Mouse (Mus musculus) lung, postnatal 25 days (tissue): Measurements from ENCODE around the gene Cbarp.

ENCODE experiments used
- DNase-seq: peaks from one replicate; pipeline ENCODE4 v3.0.0; 2022; ENCODE audit warnings: low spot score

Gene Cbarp

GRCm38 (mm10) chr10:80156752-80157053 is 16.1 kb upstream of the Cbarp start:
- peak; percentile 71 for DNase-seq

DNA sequence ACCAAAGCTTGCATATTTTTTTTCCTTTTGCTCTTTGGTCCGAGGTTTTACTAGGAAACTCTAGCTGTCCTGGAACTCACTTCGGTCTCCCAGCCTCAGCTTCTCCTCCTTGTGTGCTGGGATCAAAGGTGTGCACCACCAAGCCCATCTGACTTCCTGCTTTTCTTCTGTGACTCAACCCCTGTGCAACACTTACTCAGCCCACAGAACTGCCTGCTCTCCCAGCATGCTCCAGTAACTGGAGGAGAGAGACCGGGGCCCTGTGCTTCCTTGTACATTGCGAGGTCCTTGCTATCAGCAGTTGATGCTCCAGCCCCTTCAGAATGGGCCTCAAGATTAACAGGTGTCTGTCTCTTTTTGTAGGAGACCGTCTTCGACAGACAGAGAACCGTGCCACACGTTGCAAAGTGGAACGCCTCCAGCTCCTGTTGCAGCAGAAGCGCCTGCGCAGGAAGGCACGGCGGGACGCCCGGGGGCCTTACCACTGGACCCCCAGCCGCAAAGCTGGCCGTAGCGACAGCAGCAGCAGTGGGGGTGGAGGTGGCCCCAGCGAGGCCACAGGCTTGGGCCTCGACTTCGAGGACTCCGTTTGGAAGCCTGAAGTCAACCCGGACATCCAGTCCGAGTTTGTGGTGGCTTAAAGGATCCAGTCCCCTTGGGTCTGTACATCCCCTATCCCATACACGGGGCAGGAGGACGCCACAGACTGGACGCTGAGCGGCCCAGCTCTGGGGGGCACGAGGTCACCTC is 15.5 kb upstream of the Cbarp start:
- no peak for DNase-seq

GRCm38 (mm10) chr10:80155277-80155676 is 14.6 kb upstream of the Cbarp start:
- no peak for DNase-seq

GRCm38 (mm10) chr10:80154384-80154783 is 13.7 kb upstream of the Cbarp start:
- DNase-seq = no peak

GRCm38 (mm10) chr10:80153713-80154112 is 13.1 kb upstream of the Cbarp start:
- no peak for DNase-seq

DNA sequence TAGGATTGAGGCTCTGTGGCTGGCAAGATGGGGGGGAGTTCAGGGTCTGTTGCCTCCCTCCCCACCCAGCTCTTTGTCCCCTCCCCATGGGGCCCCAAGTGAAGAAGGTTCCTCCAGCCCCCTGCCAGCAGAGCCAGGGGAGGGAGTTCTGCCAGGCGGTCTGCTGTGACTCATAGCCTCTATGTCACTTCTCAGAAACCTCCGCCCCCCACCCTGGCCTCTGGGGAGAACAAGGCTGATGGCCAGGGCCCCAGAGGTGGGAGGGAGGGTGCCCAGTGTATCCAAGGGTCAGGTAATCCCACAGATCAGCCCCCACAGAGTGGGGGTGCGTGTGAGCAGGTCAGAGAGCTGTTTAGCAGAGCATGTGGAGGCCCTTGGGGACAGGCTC is 12.2 kb upstream of the Cbarp start:
- no peak for DNase-seq

- peak; percentile 82 for DNase-seq
These were observed 11.6 kb upstream of the Cbarp start for GRCm38 (mm10) chr10:80152071-80152872.

DNA sequence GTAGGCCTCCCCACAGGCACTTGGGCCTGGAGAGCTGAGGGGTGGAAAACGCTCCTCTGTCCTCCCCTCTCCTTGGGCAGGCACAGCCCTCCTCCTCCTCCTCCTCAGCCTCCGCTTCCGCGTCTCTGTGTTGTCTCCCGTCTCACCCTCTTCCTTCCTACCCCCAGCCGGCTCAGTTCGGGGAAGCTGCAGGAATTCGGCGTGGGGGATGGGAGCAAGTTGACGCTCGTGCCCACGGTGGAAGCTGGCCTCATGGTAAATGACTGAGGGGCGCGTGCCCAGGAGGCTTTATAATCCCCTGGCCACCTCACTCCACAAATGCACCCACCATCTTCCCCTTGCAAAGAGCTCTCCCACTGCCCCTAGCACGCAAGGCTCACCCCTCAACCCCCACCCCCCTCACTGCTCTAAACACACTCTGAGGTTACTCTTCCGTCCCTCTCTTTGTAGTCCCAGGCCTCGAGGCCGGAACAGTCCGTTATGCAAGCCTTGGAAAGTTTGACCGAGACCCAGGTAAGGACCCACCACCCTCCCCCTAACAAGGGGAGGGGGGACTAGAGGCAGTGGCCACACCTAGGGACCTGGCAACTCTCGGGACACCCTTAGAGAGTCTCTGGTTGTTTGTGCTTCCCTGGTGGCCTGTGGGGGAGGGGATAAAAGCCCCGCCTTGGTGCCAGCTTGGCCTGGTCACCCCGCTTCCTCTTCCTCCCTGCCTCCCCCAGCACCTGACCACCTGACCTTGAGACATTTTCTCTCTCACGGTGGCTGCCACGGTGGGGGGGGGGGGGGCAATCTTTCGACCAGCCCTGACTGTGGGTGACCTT is 10.8 kb upstream of the Cbarp start:
- DNase-seq = peak; percentile 88

GRCm38 (mm10) chr10:80150226-80151210 is 9.9 kb upstream of the Cbarp start:
- no peak for DNase-seq

DNA sequence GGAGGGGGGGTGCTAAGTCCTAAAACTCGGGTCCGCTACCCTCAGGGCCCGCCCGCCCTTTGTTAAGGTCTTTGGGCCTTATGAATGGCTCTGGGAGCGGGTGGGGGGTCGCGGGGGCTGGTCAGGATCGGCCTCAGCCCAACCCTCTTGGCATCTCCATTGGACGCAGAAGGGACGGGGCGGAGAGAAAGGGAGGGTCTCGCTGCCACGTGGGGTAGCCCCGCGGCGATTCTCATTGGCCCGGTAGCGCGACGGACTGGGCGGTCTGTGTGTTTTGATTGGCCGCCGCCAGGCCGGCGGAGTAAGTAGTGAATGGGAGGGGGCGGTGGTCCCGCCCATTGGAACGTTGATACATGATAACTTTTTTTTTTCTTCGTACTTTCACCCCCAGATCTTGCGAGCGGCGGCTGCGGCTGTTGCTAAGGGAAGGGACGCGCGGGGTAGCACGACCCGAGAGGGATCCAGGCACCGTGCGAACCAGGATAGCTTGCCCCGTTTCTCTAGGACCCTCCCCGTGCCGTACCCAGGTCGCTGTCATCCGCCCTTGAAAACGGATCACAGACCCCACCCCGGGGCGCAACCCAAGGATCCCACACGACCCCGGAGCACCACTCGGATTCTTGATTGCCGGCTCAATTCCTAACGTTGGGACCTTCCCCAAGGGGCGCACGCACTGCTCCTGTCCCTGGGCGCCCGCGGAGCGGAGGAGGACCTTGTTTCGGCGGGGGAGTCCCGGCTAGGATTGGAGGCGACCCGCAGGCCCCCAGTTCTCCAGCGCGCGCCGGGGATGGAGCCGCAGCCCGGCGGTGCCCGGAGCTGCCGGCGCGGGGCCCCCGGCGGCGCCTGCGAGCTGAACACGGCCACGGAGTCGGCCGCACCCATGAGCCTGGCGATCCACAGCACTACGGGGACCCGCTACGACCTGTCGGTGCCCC is 8.9 kb upstream of the Cbarp start:
- peak; percentile 98 for DNase-seq

GRCm38 (mm10) chr10:80148610-80149290 is 8.1 kb upstream of the Cbarp start:
- peak; percentile 93 for DNase-seq

DNA sequence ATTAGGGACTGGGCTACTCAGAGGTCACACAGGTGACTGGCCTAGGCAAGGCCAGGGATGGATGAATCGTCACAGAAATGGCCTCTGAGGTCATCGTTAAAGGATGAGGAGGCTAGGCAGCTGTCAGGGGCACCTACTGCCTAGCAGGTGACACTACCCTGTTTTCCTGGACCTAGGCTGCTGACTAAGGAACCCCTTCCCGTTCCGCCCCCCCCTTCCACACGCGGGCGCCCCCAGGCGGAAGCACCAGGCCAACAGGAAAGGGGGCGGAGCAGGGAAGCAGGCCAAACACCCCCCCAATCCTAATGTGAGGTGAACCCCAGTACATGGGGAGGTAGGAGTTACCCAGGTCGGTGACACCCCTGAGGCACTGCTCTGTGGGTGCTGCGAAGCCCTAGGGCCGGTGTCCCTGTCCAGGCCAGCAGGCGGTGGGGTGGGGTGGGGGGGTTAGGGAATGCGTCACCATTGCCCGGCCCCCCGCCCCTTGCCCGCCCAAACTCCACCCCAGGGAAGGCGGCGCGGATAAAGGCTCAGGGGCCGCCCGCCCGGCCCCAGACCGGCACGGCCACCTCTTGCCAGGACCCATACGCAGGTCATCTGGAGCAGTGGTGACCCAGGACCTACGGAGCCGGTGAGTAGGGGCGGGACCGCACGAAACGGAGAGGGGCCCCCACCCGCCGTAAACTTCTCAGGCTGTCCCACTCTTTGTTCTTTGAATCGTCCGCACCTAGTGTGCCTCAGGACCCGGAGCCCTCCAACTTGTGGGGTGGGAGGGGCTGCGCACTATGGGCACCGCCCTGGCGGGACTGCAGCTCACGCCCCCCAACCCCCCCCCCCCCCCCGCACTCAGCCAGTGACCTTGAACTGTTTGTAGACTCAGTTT is 7.3 kb upstream of the Cbarp start, which contains the start of gene Midn:
Gene Midn (plus strand): TSS at position 554 of the 883 bp plus-strand sequence.
- DNase-seq = peak; percentile 83

DNA sequence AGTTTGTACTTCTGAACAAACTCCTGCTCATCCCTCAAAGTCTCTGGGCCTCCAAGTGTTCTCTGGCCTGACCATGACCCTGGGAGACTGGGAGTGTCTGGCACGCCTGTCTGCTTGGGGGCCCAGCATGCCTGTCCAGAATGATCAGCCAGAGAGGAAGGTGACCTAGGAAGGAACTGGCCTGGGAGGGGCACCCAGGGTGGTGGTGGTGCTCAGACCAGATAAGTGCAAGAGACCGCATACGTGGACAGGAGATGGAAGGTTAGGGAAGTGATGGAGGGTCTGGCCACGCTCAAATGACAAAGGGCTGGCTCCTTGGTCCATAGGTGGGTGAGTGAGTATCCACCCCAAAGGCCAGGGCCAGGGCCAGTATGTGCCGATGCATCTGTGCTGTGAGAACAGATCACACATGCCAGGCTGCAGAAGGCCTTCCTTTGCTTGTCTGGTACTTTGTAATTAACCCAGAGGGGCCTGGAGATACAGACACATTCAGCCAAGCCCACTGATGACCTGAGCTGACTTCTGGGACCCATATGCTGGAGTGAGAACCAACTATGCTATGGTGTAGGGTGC is 6.6 kb upstream of the Cbarp start:
- no peak for DNase-seq

DNA sequence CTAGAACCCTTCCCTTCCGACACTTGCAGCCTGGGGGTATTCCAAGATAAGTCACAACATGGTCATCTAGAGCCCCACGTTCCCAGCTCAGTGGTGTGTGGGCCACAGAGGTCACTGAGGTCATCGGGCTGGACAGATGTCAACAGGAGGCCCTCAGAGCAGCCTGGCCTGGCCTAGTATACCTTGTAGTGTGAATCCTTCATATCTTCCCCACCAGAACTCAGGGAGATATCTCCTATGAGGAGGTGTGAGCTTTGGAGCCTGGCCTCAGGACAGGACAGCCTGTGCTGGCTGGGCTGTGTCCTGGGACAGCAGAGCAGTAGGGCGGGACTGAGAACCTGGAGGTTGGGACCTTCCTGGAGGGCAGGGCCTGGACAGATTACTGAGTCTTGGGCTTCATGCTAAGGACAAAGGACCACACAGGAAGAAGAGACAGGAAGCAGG is 6.0 kb upstream of the Cbarp start:
- DNase-seq = no peak

DNA sequence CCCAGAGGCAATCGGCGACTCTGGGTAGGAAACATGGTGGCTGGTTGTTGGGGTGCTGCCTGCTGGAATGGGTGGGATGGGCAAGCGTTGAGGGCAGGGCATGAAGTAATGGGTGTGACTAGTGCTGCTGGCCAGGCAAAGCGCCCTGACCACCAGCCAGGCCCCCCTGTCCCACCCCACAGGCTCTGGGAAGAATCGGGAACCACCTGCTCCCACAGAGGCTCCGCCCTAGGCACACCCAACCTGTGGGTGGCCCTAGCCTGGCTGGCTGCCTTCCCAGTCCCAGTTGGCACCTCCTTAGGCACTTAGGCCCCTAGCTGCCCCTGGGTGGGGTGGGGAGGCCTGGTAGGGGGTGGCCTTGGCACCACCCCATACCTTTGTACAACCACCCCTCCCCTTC is 5.3 kb upstream of the Cbarp start:
- DNase-seq = peak; percentile 79

GRCm38 (mm10) chr10:80144864-80145838 is 4.5 kb upstream of the Cbarp start:
- peak; percentile 79 for DNase-seq

GRCm38 (mm10) chr10:80144159-80144558 is 3.5 kb upstream of the Cbarp start:
- DNase-seq = no peak
